Mouse (Mus musculus) stomach, embryonic 15.5 days (tissue): Measurements from ENCODE around the gene Rnf220. TPM values are rescaled to one million over a fixed set of nuclear protein-coding genes. Genes with fewer than 3 reads are reported as not detected.

Source experiments
- ATAC-seq: fragments of 200-750 bp; cut with Nextera tagmentation; 2 replicates; pipeline ENCODE4 v1.8.0; 2017; ENCODE audit warnings: low read depth, moderate number of reproducible peaks, moderate TSS enrichment; ENCODE audit not compliant: insufficient read depth, low FRiP score
- H3K27ac ChIP-seq: fragments of 300-500 bp; sonication (generic); 2 replicates; pipeline ENCODE4 v1.5.1; 2015; ENCODE audit warnings: mild to moderate bottlenecking, inconsistent platforms
- H3K27me3 ChIP-seq: fragments of 300-500 bp; sonication (generic); replicated peaks from 2 replicates; pipeline ENCODE4 v1.6.1; 2015; ENCODE audit warnings: inconsistent platforms
- H3K36me3 ChIP-seq: fragments of 300-500 bp; sonication (generic); 2 replicates; pipeline ENCODE4 v1.6.1; 2015; ENCODE audit warnings: inconsistent platforms
- H3K4me1 ChIP-seq: fragments of 300-500 bp; sonication (generic); 2 replicates; pipeline ENCODE4 v1.6.1; 2015; ENCODE audit warnings: inconsistent platforms
- H3K4me2 ChIP-seq: fragments of 300-500 bp; sonication (generic); 2 replicates; pipeline ENCODE4 v1.6.1; 2015; ENCODE audit warnings: mild to moderate bottlenecking, inconsistent platforms
- H3K4me3 ChIP-seq: fragments of 300-500 bp; sonication (generic); replicated peaks from 2 replicates; pipeline ENCODE4 v1.5.1; 2015; ENCODE audit warnings: inconsistent platforms
- H3K9ac ChIP-seq: fragments of 300-500 bp; sonication (generic); 2 replicates; pipeline ENCODE4 v1.6.1; 2015; ENCODE audit warnings: inconsistent platforms
- H3K9me3 ChIP-seq: fragments of 300-500 bp; sonication (generic); 2 replicates; pipeline ENCODE4 v1.6.1; 2016; ENCODE audit warnings: inconsistent platforms
- WGBS: fragments of 180-500 bp; shearing (Covaris S2); methylation state at CpG from one replicate; pipeline ENCODE4 v1.1.7; 2015; 5-methylcytosine and 5-hydroxymethylcytosine counted together
- polyA plus RNA-seq: library from polyadenylated mRNA; unstranded; fragments of >200 nt; fragmentation: Nextera tagmentation; extraction: Ambion mirVana; gene quantifications from 2 replicates; pipeline ENCODE4 v1.2.1, GENCODE M21; 2015

Rnf220 gene
- polyA plus RNA-seq: 65.2 and 66.2 TPM in 2 replicates

DNA sequence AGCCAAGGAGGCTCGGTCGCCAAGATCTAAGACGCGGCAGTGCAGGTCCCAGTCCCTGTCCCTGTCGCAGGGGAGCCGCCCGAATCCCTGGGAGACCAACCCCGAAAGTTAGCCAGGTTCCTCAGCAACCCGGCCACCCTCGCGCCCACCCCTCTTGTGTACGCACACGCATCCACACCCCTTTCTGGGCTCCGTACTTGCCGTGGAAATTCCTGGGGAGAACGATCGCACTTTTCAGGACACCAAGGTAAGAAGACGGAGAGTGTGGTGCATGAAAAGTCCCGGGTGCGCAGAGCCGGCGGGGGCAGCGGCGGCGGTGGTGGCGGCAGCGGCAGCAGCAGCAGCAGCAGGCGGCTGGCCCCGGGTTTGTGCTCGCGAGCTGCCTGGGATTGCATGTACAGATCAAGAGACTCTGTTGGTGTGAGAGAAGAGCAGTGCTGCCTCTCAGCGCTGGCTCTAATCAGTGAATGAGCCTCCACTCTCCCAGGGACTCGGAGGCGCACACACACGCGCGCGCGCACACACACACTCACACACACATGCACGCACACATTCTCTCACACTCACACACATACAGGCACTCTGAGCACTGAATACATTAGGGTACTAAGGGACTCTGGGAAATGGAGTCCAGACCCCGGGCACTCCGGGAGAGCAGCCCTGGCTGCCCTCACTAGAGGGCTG lies at the start of gene Rnf220:
Gene Rnf220 (minus strand): TSS at position 571 of the 684 bp plus-strand sequence.
- peak; percentile 74 for ATAC-seq

DNA sequence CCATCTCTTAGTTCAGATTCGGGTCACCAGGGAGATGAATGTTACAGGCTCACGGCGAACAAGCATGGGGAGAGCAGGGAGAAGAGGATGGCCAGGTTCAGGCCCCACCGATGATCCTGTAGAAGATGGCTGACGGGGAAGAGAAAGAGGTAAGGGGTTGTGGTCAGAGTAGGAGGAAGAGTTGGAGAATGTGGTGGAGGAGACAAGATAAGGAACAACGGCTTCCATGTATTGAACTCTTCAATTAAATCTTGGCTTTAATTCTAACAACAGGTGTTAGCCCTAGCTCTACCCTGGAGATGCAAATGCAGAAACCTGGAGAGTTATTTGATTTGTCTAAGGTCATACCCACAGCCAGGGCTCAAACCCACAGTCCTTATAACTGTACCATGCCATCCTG lies 49.8 kb upstream of the Rnf220 start:
- Histone ChIP-seq H3K9me3 (no peaks in the 10 kb centered on the region), H3K27me3 (no peaks in the 10 kb centered on the region), H3K27ac (no peak overlapping the region), H3K4me1 (peaks cover 11% of the 10 kb centered on the region; the same call in 1 of the 2 replicates), H3K9ac (no peak overlapping the region), H3K4me3 (no peak overlapping the region), H3K4me2 (no peak overlapping the region), H3K36me3 (no peaks in the 10 kb centered on the region)
- ATAC-seq: no peak
- WGBS: 84% methylated on average over 6 of the region's 6 CpGs

More for the DNA sequence above, at the start of gene Rnf220:
- H3K36me3 ChIP-seq: no peaks in the 10 kb centered on the region
- under 1% methylated on average over 42 of the region's 42 CpGs for WGBS
- peaks cover 48% of the 10 kb centered on the region for H3K27me3 ChIP-seq
- H3K4me2 ChIP-seq: peak within 1 kb of the TSS; percentile 92
- H3K27ac ChIP-seq: no peak within 1 kb of the TSS
- peak within 1 kb of the TSS; percentile 20 for H3K9ac ChIP-seq
- no peaks in the 10 kb centered on the region for H3K9me3 ChIP-seq
- H3K4me1 ChIP-seq: peaks cover 33% of the 10 kb centered on the region
- H3K4me3 ChIP-seq: peak within 1 kb of the TSS; percentile 47

GRCm38 (mm10) chr4:117545448-117545847 lies 48.6 kb upstream of the Rnf220 start:
- Histone ChIP-seq H3K36me3 (no peaks in the 10 kb centered on the region), H3K4me3 (no peak overlapping the region), H3K4me2 (no peak overlapping the region), H3K27ac (no peak overlapping the region), H3K27me3 (no peaks in the 10 kb centered on the region), H3K9ac (no peak overlapping the region), H3K9me3 (no peaks in the 10 kb centered on the region), H3K4me1 (no peaks in the 10 kb centered on the region)
- no peak for ATAC-seq
- 85% methylated on average over 3 of the region's 3 CpGs for WGBS

- Histone ChIP-seq H3K27me3 (no peaks in the 10 kb centered on the region), H3K27ac (no peak overlapping the region), H3K4me1 (no peaks in the 10 kb centered on the region), H3K36me3 (no peaks in the 10 kb centered on the region), H3K4me2 (no peak overlapping the region), H3K9me3 (no peaks in the 10 kb centered on the region), H3K9ac (no peak overlapping the region), H3K4me3 (no peak overlapping the region)
- no peak for ATAC-seq
- WGBS: 77% methylated on average over 5 of the region's 5 CpGs
Observed at GRCm38 (mm10) chr4:117540571-117540970, 43.7 kb upstream of the Rnf220 start.

DNA sequence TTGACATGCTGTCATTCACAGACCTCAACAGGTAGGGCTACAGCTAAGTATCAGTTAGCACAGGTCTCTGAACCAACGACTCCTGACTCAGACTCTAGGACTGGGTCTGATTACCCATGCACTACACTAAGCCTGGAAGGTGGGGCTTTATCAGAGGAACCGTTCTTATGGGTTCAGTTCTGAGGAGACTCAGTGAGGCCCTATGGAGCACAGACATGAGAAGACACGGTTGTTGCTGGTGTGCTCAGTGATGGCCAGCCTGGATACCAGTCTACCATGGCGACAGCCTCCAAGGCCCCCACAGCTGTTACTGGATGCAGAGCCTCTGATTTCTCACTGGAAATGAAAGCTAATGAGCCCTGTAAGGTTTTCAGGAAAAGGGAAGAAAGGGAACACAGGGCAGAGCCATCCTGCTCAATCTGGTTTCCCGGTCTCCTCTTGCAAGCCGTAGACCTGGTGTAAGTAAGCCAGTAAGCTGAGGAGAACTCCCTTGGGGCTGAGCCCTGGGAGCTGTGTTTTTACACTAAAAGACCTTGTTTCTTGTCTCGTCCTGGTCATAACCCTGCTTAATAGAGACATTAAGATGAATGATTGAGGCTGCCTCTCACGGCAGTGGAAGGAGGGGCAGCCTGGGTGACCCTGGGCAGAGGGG lies 42.6 kb upstream of the Rnf220 start:
- WGBS: 69% methylated on average over 8 of the region's 8 CpGs
- H3K27me3 ChIP-seq: no peaks in the 10 kb centered on the region
- H3K9ac ChIP-seq: no peak overlapping the region
- ATAC-seq: no peak
- H3K36me3 ChIP-seq: no peaks in the 10 kb centered on the region
- no peaks in the 10 kb centered on the region for H3K9me3 ChIP-seq
- H3K27ac ChIP-seq: no peak overlapping the region
- no peak overlapping the region for H3K4me3 ChIP-seq
- no peak overlapping the region for H3K4me2 ChIP-seq
- no peaks in the 10 kb centered on the region for H3K4me1 ChIP-seq

GRCm38 (mm10) chr4:117537002-117537401 lies 40.1 kb upstream of the Rnf220 start:
- Histone ChIP-seq H3K27ac (no peak overlapping the region), H3K9ac (no peak overlapping the region), H3K4me3 (no peak overlapping the region), H3K27me3 (no peaks in the 10 kb centered on the region), H3K4me1 (no peaks in the 10 kb centered on the region), H3K9me3 (no peaks in the 10 kb centered on the region), H3K36me3 (no peaks in the 10 kb centered on the region), H3K4me2 (no peak overlapping the region)
- ATAC-seq: no peak
- 81% methylated on average over 7 of the region's 7 CpGs for WGBS

DNA sequence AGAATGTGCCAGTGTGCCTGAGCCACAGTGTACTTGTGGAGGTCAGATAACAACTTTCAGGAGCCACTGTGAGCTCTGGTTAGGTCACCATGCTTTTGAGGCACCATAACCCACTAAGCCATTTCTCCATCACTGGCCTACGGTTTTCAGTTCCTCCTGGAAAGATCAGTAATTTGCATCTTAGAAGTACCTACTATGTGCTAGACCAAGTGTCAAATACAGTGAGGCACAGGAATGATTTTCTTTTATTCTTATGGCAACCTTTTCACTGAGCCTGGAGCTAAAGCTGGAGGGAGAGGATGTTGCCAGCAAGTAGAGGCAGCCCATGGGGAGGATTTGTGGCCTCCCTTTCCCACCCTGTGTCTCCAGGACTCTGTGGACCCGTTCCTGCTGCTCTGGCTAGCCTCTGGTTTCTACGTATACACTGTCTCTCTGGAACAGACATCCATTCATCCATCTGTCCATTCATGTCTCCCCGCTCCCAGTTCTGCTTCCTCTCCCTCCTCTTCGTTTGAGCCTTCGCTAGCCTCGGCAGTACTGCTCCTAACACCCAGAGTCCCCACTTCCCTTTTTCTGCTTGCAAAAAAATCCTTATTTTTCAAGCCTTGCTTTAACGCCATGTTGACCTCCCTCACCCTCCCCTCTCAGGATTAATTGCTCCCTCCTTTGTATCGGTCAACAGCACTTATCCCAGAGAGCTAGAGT lies 38.8 kb upstream of the Rnf220 start:
- 49% methylated on average over 9 of the region's 9 CpGs for WGBS
- no peak overlapping the region for H3K9ac ChIP-seq

DNA sequence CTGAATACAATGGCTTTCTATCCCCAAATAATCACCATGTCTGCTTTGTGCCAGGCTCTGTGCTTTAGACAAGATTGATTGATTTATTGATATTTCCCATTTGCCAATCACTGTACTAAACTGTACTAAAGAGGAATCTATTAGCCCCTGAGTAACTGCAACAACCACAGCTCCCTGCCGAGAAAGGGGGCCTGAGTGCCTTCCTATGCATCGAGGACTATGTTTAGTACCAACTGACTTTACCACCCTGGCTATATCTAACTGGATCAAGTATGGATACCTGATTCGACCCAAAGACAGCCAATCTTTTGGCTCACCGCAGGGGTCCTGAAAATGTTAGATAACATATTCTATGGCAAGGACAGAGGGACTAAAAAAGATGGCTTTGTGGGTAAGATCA lies 33.0 kb upstream of the Rnf220 start:
- Histone ChIP-seq H3K4me3 (no peak overlapping the region), H3K9me3 (no peaks in the 10 kb centered on the region), H3K36me3 (no peaks in the 10 kb centered on the region), H3K9ac (no peak overlapping the region), H3K4me1 (no peaks in the 10 kb centered on the region), H3K27me3 (no peaks in the 10 kb centered on the region), H3K27ac (no peak overlapping the region), H3K4me2 (no peak overlapping the region)
- WGBS: 80% methylated on average over 4 of the region's 4 CpGs
- ATAC-seq: no peak

More for the DNA sequence above, 38.8 kb upstream of the Rnf220 start:
- no peaks in the 10 kb centered on the region for H3K36me3 ChIP-seq
- no peaks in the 10 kb centered on the region for H3K9me3 ChIP-seq
- H3K4me1 ChIP-seq: no peaks in the 10 kb centered on the region
- no peak overlapping the region for H3K27ac ChIP-seq
- no peak for ATAC-seq
- H3K27me3 ChIP-seq: no peaks in the 10 kb centered on the region
- no peak overlapping the region for H3K4me3 ChIP-seq
- H3K4me2 ChIP-seq: no peak overlapping the region

DNA sequence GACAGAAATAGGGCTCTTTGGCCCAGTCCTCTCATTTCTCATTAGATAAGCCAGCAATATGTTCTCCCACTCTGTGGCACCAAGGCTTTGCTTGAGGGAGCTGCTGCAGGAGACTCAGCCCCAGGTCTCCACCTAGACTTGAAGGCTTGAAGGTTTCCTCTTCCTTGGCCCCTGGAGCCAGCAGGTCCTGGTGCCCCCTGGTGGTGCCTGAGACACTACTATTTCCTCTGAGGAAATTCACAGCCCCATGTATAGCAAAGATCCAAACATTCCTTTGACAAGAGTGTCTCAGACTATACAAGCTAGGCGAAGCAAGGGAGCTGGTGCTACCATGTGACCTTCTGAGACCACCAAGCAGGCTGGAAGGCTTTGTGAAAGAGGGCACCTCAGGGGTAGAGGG lies 31.1 kb upstream of the Rnf220 start:
- Histone ChIP-seq H3K27ac (no peak overlapping the region), H3K9ac (no peak overlapping the region), H3K27me3 (no peaks in the 10 kb centered on the region), H3K36me3 (no peaks in the 10 kb centered on the region), H3K9me3 (no peaks in the 10 kb centered on the region), H3K4me2 (no peak overlapping the region), H3K4me1 (no peaks in the 10 kb centered on the region), H3K4me3 (no peak overlapping the region)
- no peak; the same call in 1 of the 2 replicates for ATAC-seq
- WGBS: 8% methylated on average over 1 of the region's 1 CpGs

GRCm38 (mm10) chr4:117527116-117527899 lies 30.5 kb upstream of the Rnf220 start:
- H3K4me1 ChIP-seq: no peaks in the 10 kb centered on the region
- no peak overlapping the region for H3K9ac ChIP-seq
- ATAC-seq: no peak
- H3K4me2 ChIP-seq: no peak overlapping the region
- H3K27me3 ChIP-seq: no peaks in the 10 kb centered on the region
- WGBS: 52% methylated on average over 9 of the region's 9 CpGs
- H3K27ac ChIP-seq: no peak overlapping the region
- no peaks in the 10 kb centered on the region for H3K9me3 ChIP-seq
- H3K4me3 ChIP-seq: no peak overlapping the region
- no peaks in the 10 kb centered on the region for H3K36me3 ChIP-seq

- H3K36me3 ChIP-seq: no peaks in the 10 kb centered on the region
- ATAC-seq: no peak
- WGBS: 80% methylated on average over 5 of the region's 5 CpGs
Observed at GRCm38 (mm10) chr4:117525990-117526389, 29.1 kb upstream of the Rnf220 start.

More at GRCm38 (mm10) chr4:117525990-117526389, 29.1 kb upstream of the Rnf220 start:
- no peaks in the 10 kb centered on the region for H3K27me3 ChIP-seq
- no peaks in the 10 kb centered on the region for H3K4me1 ChIP-seq
- no peak overlapping the region for H3K27ac ChIP-seq
- H3K4me3 ChIP-seq: no peak overlapping the region
- H3K9me3 ChIP-seq: no peaks in the 10 kb centered on the region
- H3K9ac ChIP-seq: no peak overlapping the region
- H3K4me2 ChIP-seq: no peak overlapping the region
